Mouse (Mus musculus): ENCODE data around the gene Fbln2. TPM values are rescaled to one million over a fixed set of nuclear protein-coding genes. Genes with fewer than 3 reads are reported as not detected.
A peak's percentile ranks its signal among the peaks of the same experiment; 100 is the strongest.

The Fbln2 gene
- total RNA-seq, 2 experiments from 2014 or later = 7.8 to 10.0 TPM

GRCm38 (mm10) chr6:91192421-91192820, 19.8 kb upstream of the Fbln2 start:
- DNase-seq (ENCODE audit: low spot score in 2 of 2) = no peak

DNA sequence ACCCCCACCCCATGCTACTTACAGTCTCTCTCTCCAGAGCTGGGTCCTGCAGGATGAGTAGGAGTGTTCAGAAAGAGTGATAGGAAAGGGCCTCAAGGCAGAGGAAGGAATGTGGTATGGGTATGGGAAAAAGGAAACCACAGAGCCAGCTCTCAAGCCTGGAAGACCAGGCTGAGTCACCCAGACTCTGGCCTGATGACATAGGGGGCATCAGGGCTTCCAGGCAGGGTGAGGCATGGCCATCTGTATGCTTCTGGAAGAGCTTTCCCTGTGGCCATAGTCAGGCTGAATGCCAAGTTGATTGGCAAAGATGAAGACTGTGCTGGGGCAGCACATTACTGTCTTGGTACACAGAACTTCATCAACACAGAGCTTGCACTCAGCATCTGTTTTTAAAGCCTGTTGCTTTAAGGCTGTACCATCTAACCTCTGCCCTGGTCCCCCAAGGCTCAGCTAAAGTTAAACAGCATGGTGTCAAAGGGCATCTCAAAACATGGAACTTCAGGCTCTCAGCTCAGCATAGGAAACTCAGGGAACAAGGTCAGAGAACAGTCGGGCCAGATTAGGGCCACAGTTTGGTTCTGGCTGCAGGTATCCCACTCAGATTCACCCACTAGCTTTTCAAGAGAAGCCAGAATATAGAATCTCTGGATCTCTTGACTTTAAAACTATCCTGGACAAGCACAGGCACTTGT, 19.3 kb upstream of the Fbln2 start:
- DNase-seq (ENCODE audit: low spot score in 2 of 2) = no peak

- DNase-seq (ENCODE audit: low spot score in 2 of 2) = no peak
Measured at GRCm38 (mm10) chr6:91198456-91198855, 13.8 kb upstream of the Fbln2 start.

DNA sequence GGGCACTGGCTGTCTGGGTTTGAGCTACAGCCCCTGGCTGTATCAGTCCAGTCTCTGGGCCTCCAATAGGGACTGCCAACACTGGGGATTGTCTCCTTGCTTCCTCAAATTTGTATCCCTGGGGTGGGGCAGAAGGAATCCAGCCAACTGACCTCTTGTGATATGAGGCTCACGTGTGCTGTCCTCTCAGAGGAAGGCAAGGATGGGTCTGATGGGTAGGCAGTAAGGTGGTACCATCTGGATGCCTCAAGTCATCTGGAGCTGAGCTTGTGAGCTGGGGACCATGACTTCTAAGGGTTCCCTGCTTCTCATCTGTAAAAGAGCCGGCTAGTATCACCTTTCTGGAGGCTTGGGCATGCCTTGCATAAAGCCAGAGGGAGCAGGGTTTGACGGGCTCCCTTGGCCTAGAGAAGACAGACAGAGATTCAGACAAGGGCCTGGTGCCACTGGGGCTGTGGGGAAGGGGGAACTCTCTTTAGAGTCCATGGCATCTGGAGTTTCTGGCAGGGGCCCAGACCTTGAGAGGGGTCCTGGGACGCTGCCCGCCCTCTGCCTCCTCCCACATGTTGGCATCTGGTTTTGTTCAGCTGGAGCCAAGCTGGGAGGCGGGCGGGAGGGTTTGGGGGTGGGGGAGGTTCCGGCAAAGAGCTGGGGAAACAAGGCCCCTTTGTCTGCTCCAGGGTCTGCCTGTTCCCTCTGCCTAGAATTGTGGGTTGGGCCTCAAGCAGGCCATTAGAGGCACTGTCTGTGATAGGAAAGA, 11.6 kb upstream of the Fbln2 start:
- DNase-seq (ENCODE audit: low spot score in 2 of 2) = peak; percentile 35 to 85

DNA sequence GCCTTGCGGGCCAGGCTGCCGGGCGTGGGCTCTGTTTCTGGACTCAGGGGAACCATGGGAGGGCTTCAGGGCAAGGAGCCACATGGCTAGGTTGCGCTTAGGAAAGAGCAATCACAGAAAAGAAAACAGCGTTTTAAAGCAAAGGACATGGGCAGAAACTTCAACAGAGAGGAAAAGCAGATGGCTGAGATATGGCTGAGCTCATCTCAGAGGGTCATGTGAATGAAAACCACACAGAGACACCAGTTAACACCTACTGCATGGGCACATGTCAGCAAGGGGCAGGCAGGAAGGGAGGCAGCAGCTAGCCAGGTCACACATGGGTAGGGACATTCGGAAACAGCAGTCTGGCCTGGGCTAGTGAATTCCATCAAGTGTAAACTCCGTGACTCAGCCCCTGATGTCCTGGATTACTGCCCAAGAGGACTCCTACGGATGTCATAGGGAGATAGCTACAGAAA, 10.3 kb upstream of the Fbln2 start:
- no peak for DNase-seq (ENCODE audit: low spot score in 2 of 2)

DNA sequence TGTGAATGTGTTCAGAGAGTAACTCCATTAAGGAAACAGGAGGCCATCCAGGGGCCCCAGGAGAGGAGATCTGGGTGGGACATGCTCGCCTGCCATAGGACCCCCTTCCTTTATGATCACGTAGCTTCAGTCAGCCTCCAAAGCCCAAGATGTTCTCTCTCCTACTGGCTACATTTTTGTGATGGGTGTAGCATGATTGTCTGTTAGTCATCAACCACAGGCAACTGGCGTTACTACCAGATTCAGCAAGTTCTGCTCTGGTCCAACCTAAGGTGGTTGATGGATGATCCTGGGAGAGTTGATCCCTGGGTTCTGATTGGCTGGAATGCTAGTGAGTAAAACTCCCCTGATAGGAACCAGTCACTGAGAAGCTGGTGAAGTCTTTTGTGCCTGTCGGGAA, 9.7 kb upstream of the Fbln2 start:
- no peak for DNase-seq (ENCODE audit: low spot score in 2 of 2)

GRCm38 (mm10) chr6:91205346-91205745, 6.9 kb upstream of the Fbln2 start:
- no peak for DNase-seq (ENCODE audit: low spot score in 2 of 2)

- DNase-seq (ENCODE audit: low spot score in 2 of 2) = no peak
Measured at GRCm38 (mm10) chr6:91205791-91206190, 6.5 kb upstream of the Fbln2 start.

- no peak for DNase-seq (ENCODE audit: low spot score in 2 of 2)
Measured at GRCm38 (mm10) chr6:91207491-91207890, 4.8 kb upstream of the Fbln2 start.

- DNase-seq (ENCODE audit: low spot score in 2 of 2) = no peak
Measured at GRCm38 (mm10) chr6:91209780-91210179, 2.5 kb upstream of the Fbln2 start.

DNA sequence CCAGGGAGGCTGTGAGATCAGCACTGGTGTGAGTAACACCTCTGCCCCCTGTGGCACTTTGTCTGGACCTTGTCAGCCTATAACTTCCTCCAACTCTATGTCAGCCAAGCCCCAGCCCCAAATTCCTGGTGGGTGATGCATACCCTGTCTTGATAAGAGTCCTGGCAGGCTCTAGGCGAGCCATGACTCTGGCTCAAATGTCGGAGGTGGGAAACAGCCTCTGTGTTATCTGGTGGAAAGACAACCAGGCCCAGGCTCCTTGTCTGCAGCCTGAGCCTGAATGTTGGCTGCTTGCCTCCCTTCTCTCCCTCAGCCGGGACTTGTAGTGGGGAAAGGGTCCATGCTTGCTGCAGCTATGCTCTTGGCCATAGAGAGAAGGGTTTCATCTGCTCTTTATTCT, 1.4 kb upstream of the Fbln2 start:
- DNase-seq (ENCODE audit: low spot score in 2 of 2) = no peak

DNA sequence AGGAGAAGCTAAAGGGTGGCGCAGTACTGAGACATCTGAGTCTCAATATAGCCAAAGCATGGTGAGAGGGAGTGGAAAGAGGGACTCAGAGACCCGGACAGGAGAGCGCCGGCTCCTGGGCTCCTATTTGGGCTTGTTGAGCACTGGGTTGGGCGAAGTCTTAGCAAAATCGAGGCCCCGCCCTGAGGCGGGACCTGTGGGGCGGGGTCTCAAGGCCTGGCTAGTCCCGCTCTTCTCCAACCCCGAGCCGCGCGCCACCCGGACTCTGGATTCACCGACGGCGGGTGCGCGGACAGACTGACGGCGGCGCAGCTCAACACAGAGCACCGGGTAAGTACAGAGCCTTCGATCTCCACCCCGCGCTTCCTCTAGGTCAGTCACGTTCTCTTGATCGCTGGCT, 316 bp downstream of the Fbln2 start:
- DNase-seq (ENCODE audit: low spot score in 2 of 2) = peak in 1 of 2 experiments; percentile 16

GRCm38 (mm10) chr6:91213287-91214218, 1.3 kb downstream of the Fbln2 start:
- no peak for DNase-seq (ENCODE audit: low spot score in 2 of 2)

- peak in 1 of 2 experiments; percentile 46 for DNase-seq (ENCODE audit: low spot score in 2 of 2)
Measured at GRCm38 (mm10) chr6:91215454-91215853, 3.2 kb downstream of the Fbln2 start.

- DNase-seq (ENCODE audit: low spot score in 2 of 2) = no peak
Measured at GRCm38 (mm10) chr6:91218445-91218844, 6.2 kb downstream of the Fbln2 start.

DNA sequence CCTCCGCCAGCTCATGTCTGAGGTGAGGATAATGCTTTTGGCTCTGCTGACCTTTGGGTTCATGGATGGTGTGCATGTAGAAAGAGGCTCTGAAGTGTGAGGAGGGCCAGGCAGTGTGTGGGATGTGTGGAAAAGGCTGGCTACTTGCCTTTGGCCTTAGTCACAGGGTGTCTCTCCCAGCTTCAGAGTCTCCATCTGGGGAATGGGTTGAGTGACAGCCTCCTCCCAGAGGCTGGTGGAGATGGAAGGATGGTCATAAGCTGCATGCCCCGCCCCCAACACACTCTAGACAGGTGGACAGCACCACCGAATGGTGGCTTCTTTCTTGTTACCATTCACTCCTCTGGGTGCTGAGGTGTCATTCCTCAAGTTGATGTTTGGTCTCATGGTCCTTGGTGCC, 6.6 kb downstream of the Fbln2 start:
- no peak for DNase-seq (ENCODE audit: low spot score in 2 of 2)

DNA sequence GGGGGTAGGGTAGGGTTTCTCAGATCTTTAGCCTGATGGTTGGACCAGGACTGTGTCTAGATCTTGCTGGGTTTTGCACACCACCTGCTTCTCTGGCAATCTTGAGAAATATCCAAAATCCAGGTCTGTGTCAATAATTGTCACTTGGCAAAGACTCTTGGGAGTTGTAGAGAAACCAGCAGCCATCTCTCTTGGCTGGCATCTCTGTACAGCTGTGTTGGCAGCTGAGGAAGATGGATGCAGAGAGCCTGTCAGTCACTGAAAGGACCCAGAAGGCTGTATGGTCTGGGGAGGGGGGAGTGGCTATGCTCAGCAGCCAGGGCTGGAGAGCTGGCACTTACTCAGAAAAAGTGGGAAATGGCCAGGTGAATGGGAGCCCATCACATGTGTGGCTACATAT, 7.8 kb downstream of the Fbln2 start:
- DNase-seq (ENCODE audit: low spot score in 2 of 2) = no peak

DNA sequence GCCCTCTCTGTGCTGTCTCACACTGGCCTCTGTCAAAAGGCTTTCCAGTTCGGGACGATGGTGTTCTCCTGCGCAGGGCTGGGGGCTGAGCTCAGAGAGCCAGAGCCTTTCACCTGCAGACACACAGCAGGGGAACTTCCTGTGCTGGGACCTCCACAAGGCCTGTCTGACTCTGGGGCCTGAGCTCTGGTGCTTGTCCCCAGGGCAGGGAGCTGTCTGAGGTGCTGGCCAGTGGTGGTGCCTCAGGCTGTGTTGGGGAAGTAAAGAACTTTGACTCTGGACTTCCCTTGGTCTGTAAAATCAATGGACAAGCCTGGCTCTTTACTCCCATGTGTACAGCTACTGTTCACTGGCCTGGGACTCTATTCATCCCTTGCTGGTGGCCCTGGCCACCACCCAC, 8.8 kb downstream of the Fbln2 start:
- no peak for DNase-seq (ENCODE audit: low spot score in 2 of 2)

DNA sequence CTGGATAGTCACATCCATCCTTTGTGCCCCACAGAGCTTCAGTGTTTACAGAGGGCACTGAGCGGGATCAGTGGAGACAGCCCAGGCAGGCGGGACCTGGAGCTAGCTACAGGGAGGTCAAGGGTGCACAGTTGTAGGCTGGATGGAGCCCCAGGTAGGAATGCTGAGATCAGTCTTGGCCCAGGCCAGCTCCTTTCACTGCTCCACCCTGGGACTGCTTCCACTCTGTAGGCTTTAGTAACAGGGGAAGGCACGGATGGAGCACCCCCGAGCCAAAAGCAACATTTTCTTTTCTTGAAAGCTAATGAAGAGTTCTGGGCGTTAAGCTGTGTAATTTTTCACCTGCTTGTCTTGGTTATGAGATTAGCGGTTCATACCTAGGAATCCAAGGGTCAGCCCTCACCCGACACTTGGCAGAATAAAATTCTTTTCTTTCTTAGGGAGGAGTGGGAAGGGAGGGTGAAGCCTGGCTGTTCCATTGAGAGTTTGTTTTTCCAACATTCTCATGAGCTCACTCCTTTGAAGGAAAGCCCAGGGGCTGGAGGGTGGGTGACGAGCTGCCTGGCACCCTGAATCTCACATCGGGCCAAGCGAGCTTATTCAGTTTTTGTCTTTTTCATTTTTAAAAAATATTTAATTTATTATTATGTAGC, 10.6 kb downstream of the Fbln2 start:
- DNase-seq (ENCODE audit: low spot score in 2 of 2) = no peak

DNA sequence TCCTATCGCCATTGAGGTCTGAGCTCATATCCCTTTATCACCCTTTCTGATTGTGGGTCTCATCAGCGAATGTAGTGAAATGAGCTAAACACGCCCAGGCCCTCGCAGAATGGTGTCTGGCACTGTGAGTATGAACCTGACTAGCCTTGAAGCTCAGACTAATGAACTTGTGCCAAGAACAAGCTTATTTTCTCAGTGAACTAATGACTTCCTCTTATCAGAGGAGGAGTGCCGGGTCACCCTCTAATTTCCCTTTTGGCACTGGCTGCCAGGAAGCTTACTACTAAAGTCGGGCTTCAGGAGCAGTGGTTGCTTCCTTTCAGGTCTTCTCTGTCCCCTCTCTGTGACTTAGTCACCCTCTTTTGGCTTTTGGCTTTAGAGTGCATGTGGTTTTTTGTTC, 12.7 kb downstream of the Fbln2 start:
- no peak for DNase-seq (ENCODE audit: low spot score in 2 of 2)

DNA sequence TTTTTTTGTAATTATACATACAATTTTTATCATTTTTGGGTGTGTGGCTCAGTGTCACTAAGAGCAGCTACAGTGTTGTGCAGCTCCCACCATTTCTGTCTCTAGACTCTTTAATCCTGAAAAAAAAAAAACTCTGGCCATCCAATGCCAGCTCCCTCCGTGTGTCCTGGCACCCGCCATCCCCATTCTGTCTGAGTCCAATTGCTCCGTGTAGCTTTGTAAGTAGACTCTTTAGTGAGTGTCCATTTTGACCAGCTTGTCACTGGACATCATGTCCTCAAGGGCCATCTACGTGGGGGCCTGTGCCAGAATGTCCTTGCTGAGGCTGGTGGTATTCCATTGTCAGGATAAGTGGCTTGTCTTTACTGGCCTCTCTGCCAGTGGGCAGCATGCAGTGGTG, 13.1 kb downstream of the Fbln2 start:
- DNase-seq (ENCODE audit: low spot score in 2 of 2) = no peak

Measured in layer of hippocampus, adult 18-20 months (tissue).